Mouse (Mus musculus): ENCODE data around the gene Fam173b.

GRCm38 (mm10) chr15:31569325-31570022 is 32.2 kb upstream of the Fam173b start:
- TF ChIP-seq CTCF (conservative IDR thresholded peaks at IDR 0.05; ENCODE audit: insufficient read depth, insufficient read length, low read depth, low read length), result no peak; the same call in 1 of the 2 replicates
- TF ChIP-seq POLR2A (IDR thresholded peaks at IDR 0.05; ENCODE audit: low read depth, low read length), result no peak
